ENCODE assay signal across 23 mouse cellular contexts in the genomic region with DNA sequence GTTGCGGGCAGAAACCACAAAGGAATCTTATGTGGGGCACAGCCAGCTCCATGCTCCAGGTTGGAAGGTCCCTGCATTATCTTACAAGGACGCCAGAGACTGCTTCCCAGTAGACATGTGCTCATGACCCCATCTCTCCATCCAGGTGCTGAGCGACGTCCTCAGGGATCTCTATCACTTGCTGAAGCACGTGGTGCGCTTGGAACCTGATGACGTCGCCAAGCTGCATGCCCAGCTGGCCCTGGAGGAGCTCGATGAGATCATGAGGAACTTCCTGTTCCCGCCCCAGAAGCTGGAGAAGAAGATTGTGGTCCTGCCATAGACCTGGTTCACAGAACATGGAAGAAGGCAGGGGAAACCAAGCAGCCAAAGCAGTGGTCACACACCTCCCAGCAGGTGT. TPM values are rescaled to one million over a fixed set of nuclear protein-coding genes. Genes with fewer than 3 reads are reported as not detected.
DNase-seq lines count a peak whose midpoint lies in the region; ATAC-seq and TF ChIP-seq lines count a peak whose summit lies in the region.
"Had no signal": no experiment of that assay in that cellular context is flagged by ENCODE, and none has a peak within 500 bp of the region (broad histone marks: within the 10 kb centered on the region; RNA-seq: fewer than 3 reads in every experiment).

No protein-coding gene starts in this region.

- no peak overlapping the region for H3K4me3 ChIP-seq in heart, embryonic 11.5 days (ENCODE audit: low read depth, low read length)
- H3K4me3 ChIP-seq in heart, embryonic 16.5 days (ENCODE audit: low read length), result no peak overlapping the region
- no peak overlapping the region for H3K4me3 ChIP-seq in heart, embryonic 10.5 days
- no peak overlapping the region for H3K4me3 ChIP-seq in heart, adult 2 months

- H3K79me2 ChIP-seq in heart, adult 2 months (replicated peaks; ENCODE audit: control insufficient read depth, insufficient read depth, low read length), result no peaks in the 10 kb centered on the region

- no peaks in the 10 kb centered on the region for H3K9me3 ChIP-seq in heart, embryonic 11.5 days (replicated peaks; ENCODE audit: control insufficient read depth, low read length)
- H3K9me3 ChIP-seq in heart, embryonic 16.5 days (replicated peaks; ENCODE audit: control insufficient read depth, low read length), result no peaks in the 10 kb centered on the region
- H3K9me3 ChIP-seq in heart, embryonic 10.5 days, result no peaks in the 10 kb centered on the region
- H3K9me3 ChIP-seq: G1E had no signal

- 67% methylated on average over 10 of the region's 10 CpGs for WGBS in heart, embryonic 11.5 days (ENCODE audit: insufficient replicate concordance)
- WGBS in heart, embryonic 16.5 days, result 65% methylated on average over 10 of the region's 10 CpGs
- WGBS in heart, embryonic 10.5 days, result 81% methylated on average over 10 of the region's 10 CpGs
- 52% methylated on average over 10 of the region's 10 CpGs for WGBS in heart, adult 2 months

- H3K27me3 ChIP-seq in heart, embryonic 11.5 days (ENCODE audit: control insufficient read depth, insufficient read depth, low read length), result no peaks in the 10 kb centered on the region
- no peaks in the 10 kb centered on the region for H3K27me3 ChIP-seq in heart, embryonic 16.5 days (ENCODE audit: control insufficient read depth, insufficient read depth, low read length)
- no peaks in the 10 kb centered on the region for H3K27me3 ChIP-seq in heart, embryonic 10.5 days (ENCODE audit: insufficient read depth, poor library complexity, severe bottlenecking)
- H3K27me3 ChIP-seq in heart, adult 2 months (ENCODE audit: control insufficient read depth, insufficient read depth, low read length), result no peaks in the 10 kb centered on the region
- H3K27me3 ChIP-seq: CH12.LX, Patski had no signal

- no peak for TF ChIP-seq CTCF in heart, adult 2 months (IDR thresholded peaks at IDR 0.05)

- 0 out of 2 replicates have a peak, but pooled peaks cover 2% of the 10 kb centered on the region for H3K36me3 ChIP-seq in heart, embryonic 11.5 days (ENCODE audit: control insufficient read depth, insufficient read depth, low read length)
- H3K36me3 ChIP-seq in heart, embryonic 16.5 days (ENCODE audit: control insufficient read depth, insufficient read depth), result no peaks in the 10 kb centered on the region
- H3K36me3 ChIP-seq in heart, embryonic 10.5 days, result peaks cover 8% of the 10 kb centered on the region; the same call in 1 of the 2 replicates
- no peaks in the 10 kb centered on the region for H3K36me3 ChIP-seq in heart, adult 2 months (ENCODE audit: control insufficient read depth, insufficient read depth, low read length)

- peak; percentile 92 for DNase-seq in heart, adult 11 months
- no peak for DNase-seq in heart, embryonic 10.5 days (ENCODE audit: low spot score)
- peak; percentile 21 for DNase-seq in heart, postnatal 4 days
- DNase-seq in heart, adult 2 months, result no peak
- peak; percentile 17 for DNase-seq in MEL-GATA-1-ER (ENCODE audit: extremely low read depth, low read depth)
- DNase-seq in urinary bladder, postnatal 25 days (ENCODE audit: low spot score), result no peak
- DNase-seq: adrenal gland, adult 2 months; adrenal gland, adult 8-10 months; adrenal gland, postnatal 10 days; adrenal gland, postnatal 14 days; adrenal gland, postnatal 25 days; adrenal gland, postnatal 36 days; B cell, adult 2 months; cerebellum, adult 11 months; cerebellum, adult 11-12 months; cerebellum, adult 18-20 months had no signal

- H3K4me1 ChIP-seq in heart, embryonic 11.5 days (ENCODE audit: control insufficient read depth, insufficient read depth, low read length), result peaks cover 2% of the 10 kb centered on the region
- no peaks in the 10 kb centered on the region for H3K4me1 ChIP-seq in heart, embryonic 16.5 days (ENCODE audit: control insufficient read depth, insufficient read depth, low read length)
- peaks cover 6% of the 10 kb centered on the region for H3K4me1 ChIP-seq in heart, embryonic 10.5 days
- peaks cover 2% of the 10 kb centered on the region for H3K4me1 ChIP-seq in heart, adult 2 months (ENCODE audit: control insufficient read depth, insufficient read depth, low read length)

- no peak overlapping the region for H3K9ac ChIP-seq in heart, embryonic 11.5 days (ENCODE audit: low read depth, low read length)
- no peak overlapping the region for H3K9ac ChIP-seq in heart, embryonic 16.5 days (ENCODE audit: low read length)
- H3K9ac ChIP-seq in heart, adult 2 months (ENCODE audit: low read depth, low read length), result no peak overlapping the region

- no peak overlapping the region for H3K27ac ChIP-seq in heart, embryonic 11.5 days (ENCODE audit: low read depth, low read length)
- no peak overlapping the region for H3K27ac ChIP-seq in heart, embryonic 16.5 days (ENCODE audit: low read length)
- no peak overlapping the region for H3K27ac ChIP-seq in heart, embryonic 10.5 days
- H3K27ac ChIP-seq in heart, adult 2 months, result no peak overlapping the region

- intact Hi-C loops in heart, adult 2 months (cut with DNase I), result no loop called here

- ATAC-seq in heart, embryonic 11.5 days (replicated peaks; ENCODE audit: insufficient number of reproducible peaks, low FRiP score, low TSS enrichment), result no peak
- 0 out of 2 replicates have a peak, but pooled peaks have one; percentile 5 for ATAC-seq in heart, embryonic 16.5 days (replicated peaks; ENCODE audit: extremely low read depth, insufficient read depth, low FRiP score)
- ATAC-seq: activated CD4-positive, CD25-positive, alpha-beta regulatory T cell, adult 4 months; CD4-positive, CD25-positive, alpha-beta regulatory T cell, adult 4 months; Patski had no signal

- no peak for TF ChIP-seq POLR2A in heart, adult 2 months (IDR thresholded peaks at IDR 0.05; ENCODE audit: insufficient read depth, low read depth, low read length)

- H3K4me2 ChIP-seq in heart, embryonic 11.5 days, result no peak overlapping the region
- H3K4me2 ChIP-seq in heart, embryonic 16.5 days (ENCODE audit: low read depth, low read length), result no peak overlapping the region

- no peak for TF ChIP-seq EP300 in heart, adult 2 months (IDR thresholded peaks at IDR 0.05; ENCODE audit: insufficient read depth, low read depth, low read length)

RNA-seq across cellular contexts. Expression of a gene that starts 20.0 kb away (rescaled TPM):
- 0.08 and 0.17 TPM in 2 replicates for polyA plus RNA-seq in heart, embryonic 11.5 days (2014; fragmentation: Nextera tagmentation; extraction: Ambion mirVana)
- 0.22 and 0.26 TPM in 2 replicates for polyA plus RNA-seq in heart, embryonic 16.5 days (2015; fragmentation: Nextera tagmentation; extraction: Ambion mirVana)
- polyA plus RNA-seq in heart, embryonic 10.5 days (2016; fragmentation: Nextera tagmentation; extraction: Ambion mirVana), result 0.25 TPM in 1 of 2 replicates, not detected in the other
- total RNA-seq in heart, postnatal 4 days (2021), result 1 to 10 TPM; 1.3 to 2.4 TPM
- total RNA-seq in heart, adult 2 months (2021), result under 1 TPM; 0.66 to 0.70 TPM
- polyA plus RNA-seq in heart, adult 2 months (2012; rRNA removed), result 1.1 and 3.7 TPM in 2 replicates
- polyA plus RNA-seq: G1E had no signal

RNA-seq across cellular contexts. Expression of a gene that starts 43.4 kb away (rescaled TPM):
- polyA plus RNA-seq in heart, embryonic 11.5 days (2014; fragmentation: Nextera tagmentation; extraction: Ambion mirVana), result 53.9 and 56.9 TPM in 2 replicates
- 42.5 and 48.1 TPM in 2 replicates for polyA plus RNA-seq in heart, embryonic 16.5 days (2015; fragmentation: Nextera tagmentation; extraction: Ambion mirVana)
- 61.5 and 79.9 TPM in 2 replicates for polyA plus RNA-seq in heart, embryonic 10.5 days (2016; fragmentation: Nextera tagmentation; extraction: Ambion mirVana)
- total RNA-seq in heart, postnatal 4 days (2021), result 10 to 100 TPM; 25.1 to 30.1 TPM
- total RNA-seq in heart, adult 2 months (2021), result 10 to 100 TPM; 21.3 to 22.3 TPM
- 17.8 and 25.2 TPM in 2 replicates for polyA plus RNA-seq in heart, adult 2 months (2012; rRNA removed)

Comparison
In these comparisons a context has a peak if more than half of its experiments do, and no peak if none do; other contexts are left out.
1. DNase-seq: peak in heart, adult 11 months (single experiment), heart, postnatal 4 days (single experiment) and MEL-GATA-1-ER (single experiment); none in heart, embryonic 10.5 days (single experiment), heart, adult 2 months (0 of 2) and urinary bladder, postnatal 25 days (single experiment).